Mouse (Mus musculus) lung, adult 18-20 months (tissue): ENCODE measurements at regions not wholly inside any gene's neighbourhood (a gene's known extent, or its start where the extent isn't known, plus 50 kb on each side); places are given as distances from the start of the nearest gene placed in this dataset.

Source experiments
- DNase-seq, 2 experiments: peaks; one replicate each; pipeline ENCODE4 v3.0.0; 2022; ENCODE audit warnings: mixed read lengths in 2 of 2

DNA sequence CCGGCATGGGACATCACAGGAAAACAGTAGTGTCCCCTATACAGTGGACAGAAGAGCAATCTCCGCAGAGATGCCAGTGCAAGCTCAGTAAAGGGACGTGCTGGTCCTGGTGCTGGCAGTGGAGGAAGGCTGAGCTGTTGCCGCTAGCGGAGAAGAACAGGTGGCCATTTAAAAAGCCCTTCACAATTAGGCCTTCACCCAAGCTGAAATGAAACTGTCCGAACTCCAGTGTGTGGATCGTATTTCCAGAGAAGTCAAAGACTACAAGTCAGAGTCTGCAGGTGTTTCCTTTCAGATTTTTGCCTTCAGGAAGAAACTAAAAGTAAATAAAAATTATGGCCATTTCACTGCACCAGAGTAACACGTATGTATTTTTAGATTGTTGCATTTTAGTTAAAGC, 364.2 kb upstream of the Prickle1 start:
- DNase-seq: no peak

DNA sequence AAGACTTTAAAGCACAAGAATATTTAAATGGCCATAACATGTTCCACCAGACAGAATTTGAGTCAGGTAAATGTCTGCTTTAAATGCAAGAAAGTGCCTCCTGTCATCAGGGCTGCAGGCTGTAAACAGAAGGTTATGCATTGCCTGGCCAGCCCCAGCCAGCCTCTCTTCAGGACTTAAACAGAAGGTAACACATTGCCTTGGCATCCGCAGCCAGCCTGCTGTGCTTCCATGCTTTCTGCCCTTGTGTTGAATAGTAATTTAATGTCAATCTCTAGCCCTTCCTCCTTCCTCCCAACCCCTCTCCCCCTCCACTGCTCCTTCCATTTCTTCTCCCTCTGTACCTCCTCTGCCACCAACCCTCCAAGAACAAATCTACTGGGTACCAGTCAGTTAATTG, 362.4 kb upstream of the Prickle1 start:
- DNase-seq: no peak

- DNase-seq: no peak
Observed at GRCm38 (mm10) chr15:93956801-93957200, 361.1 kb upstream of the Prickle1 start.

GRCm38 (mm10) chr15:93953548-93953947, 357.9 kb upstream of the Prickle1 start:
- no peak for DNase-seq

DNA sequence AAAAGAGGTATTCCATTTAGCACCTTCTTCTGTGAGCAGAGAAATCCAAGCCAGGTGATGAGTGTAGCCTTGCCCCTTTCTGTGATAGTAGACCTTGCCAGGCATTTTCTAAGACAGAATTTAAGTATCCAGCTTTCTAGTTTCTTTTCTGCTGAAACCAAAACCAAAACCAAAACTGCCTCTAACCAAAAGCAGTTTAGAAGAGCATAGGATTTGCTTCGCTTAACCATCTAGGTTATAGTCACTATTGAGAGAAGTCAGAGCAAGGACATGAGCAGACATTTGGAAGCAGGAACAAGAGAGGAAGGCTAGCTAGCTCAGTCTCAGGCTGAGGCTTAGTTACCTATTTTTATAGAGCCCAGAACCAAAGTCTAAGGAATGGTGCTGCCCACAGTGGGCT, 354.8 kb upstream of the Prickle1 start:
- no peak for DNase-seq

GRCm38 (mm10) chr15:93948902-93949301, 353.2 kb upstream of the Prickle1 start:
- DNase-seq: no peak

GRCm38 (mm10) chr15:93943545-93943944, 347.9 kb upstream of the Prickle1 start:
- no peak for DNase-seq

GRCm38 (mm10) chr15:93932971-93933496, 337.3 kb upstream of the Prickle1 start:
- no peak for DNase-seq

DNA sequence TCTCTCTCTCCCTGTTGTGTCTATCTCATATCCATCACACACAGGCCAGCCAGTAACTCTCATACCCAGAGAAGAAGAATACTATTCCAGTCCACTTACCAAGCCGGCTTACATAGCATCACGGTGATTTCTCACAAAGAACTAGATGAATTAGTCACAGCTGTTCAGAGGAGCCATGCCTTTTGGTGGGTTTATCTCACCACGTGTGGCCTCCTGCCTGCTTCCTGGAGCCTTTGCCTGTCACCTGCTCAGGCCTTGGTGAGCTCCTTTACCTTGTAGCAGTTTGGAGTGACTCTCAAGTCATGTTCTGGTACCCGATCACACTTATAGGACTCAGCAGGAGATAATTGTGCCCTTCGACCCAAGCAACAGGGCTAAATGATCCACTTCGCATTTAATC, 331.2 kb upstream of the Prickle1 start:
- DNase-seq: no peak

- DNase-seq: no peak
Observed at GRCm38 (mm10) chr15:93926262-93926661, 330.6 kb upstream of the Prickle1 start.

DNA sequence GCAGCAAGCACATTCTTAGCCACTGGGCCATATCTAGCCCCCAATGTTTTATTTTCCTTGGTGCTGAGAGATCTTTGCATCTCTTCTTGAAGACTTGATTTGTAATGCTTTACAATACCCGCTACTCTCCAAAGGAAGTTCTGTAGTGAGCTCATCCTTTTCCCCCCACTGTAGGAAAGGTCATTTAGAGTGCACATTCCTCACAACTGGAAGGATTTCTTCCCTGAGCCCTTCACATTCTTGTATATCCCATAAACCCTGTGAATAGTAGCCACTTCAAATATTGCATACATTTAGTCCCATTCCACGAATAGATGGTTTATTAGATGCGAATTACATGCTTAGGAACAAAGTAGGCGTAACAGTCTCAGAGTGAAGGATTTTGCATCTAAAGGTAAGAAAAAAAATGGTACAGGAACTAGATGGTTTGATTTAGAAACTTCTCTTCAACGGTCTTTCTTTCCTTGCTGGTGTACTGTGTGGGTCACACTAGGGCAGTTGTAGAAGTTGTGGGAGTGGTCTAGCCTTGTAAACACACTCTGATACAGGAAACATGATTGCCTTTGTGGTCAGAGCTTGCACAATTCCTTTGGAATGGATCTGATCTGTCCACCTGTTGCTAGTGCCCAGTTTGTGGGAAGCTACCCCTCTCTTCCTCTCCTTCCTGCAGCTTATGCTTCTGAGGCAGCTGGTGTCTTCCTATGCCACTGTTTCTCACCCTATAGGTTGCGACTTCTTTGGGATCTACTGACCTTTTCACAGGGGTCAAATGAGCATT, 326.0 kb upstream of the Prickle1 start:
- DNase-seq: no peak

GRCm38 (mm10) chr15:93920996-93921395, 325.3 kb upstream of the Prickle1 start:
- DNase-seq: no peak

GRCm38 (mm10) chr15:93919577-93919976, 323.9 kb upstream of the Prickle1 start:
- DNase-seq: no peak

- no peak for DNase-seq
Observed at GRCm38 (mm10) chr15:93916856-93917255, 321.2 kb upstream of the Prickle1 start.

- DNase-seq: no peak
Observed at GRCm38 (mm10) chr15:93913462-93913861, 317.8 kb upstream of the Prickle1 start.

DNA sequence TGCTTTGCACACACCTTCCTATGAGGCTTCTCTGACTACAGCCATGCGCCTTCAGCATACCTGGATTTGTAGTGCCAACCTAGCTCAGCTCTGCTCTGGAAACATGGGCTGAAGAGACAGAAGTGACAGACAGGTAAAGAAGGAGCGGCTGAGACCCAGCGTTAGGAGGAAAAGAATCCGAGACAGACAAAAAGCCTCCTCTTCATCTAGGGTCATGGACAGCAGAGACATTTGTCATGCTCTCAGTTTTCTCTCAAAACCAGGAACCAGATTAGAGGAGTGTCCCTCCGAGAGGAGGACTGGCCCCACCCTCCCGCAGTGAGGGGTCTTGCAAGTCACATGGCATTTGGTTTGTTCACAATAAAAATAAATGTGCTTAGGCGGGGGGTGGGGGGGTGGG, 317.4 kb upstream of the Prickle1 start:
- DNase-seq: no peak

DNA sequence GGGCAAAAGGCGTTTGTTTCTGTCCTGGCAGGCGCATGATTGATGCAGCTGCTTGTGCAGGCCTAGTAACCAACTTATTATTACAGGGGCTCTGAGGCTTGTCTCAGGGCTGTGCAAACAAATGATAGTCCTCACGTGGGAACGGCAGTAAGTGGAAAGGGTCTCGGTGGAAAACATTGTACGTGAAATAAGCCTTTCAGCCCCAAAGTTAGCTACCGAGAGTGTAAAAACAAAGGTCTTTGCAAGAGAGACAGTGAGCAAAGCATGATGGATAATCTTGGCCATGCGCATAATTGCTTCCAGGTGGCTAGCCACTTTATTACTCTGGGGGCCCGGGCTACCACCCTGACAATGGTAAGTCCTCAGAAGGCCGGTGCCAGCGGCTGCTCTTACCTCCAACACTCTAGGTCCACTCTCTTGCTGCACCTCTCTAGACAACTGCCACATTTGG, 315.3 kb upstream of the Prickle1 start:
- DNase-seq: no peak

DNA sequence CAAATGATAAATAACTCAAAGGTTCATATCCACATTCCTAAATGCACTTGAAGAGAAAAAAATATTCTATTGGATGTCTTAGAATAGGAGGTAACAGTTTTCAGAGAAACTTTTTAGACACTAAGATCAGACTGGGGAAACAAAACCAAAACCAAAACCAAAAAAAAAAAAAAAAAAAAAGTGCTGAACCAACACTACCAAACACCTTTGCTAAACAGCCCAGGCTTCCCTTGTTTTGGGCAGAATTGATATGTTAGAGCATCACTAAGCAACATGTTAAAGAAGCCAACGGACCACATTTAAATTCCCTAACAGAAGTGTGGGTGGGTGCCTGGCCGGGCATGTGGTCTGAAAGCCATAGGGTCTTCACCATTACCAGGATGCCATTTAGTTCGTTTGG, 314.5 kb upstream of the Prickle1 start:
- no peak for DNase-seq

GRCm38 (mm10) chr15:93903671-93904603, 308.2 kb upstream of the Prickle1 start:
- no peak for DNase-seq

GRCm38 (mm10) chr15:93882826-93883225, 287.1 kb upstream of the Prickle1 start:
- DNase-seq: no peak

DNA sequence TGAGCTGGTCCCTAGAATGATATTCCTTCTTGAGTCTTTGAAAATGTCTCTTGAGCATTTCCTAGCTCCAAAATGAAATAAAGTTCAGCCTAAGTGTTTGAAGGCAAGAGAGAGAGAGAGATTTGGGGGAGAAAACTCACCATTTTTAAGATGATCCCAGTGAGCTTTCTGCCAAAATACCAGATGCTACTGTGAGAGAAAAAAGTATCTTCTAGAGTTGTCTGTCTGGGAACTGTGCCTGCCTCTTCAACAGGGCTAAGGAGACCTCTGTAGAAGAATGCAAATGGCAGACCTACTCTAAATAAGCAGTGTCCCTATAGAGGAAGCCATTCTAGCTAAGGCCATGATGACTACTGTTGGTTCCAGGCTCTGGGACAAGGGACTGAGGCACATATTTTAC, 285.6 kb upstream of the Prickle1 start:
- DNase-seq: no peak

DNA sequence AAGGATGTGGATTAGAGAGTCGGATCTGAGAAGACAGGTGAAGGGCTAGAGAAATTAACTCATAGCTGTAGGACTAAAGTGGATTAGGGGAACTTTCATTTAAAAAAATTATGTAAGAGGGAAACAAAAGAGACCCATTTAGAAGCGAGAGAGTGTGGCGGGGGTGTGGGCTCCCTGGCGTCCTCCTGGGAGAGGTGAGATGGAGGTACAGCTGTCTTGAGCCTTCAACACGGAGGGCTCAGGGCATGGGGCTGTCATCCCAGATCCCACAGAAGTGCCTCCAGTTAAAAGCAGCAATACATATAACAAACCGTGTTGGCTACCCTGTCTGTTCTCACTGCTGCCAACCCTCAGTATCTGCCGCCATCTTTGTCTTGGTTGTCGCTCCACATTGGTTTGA, 284.6 kb upstream of the Prickle1 start:
- DNase-seq: no peak

DNA sequence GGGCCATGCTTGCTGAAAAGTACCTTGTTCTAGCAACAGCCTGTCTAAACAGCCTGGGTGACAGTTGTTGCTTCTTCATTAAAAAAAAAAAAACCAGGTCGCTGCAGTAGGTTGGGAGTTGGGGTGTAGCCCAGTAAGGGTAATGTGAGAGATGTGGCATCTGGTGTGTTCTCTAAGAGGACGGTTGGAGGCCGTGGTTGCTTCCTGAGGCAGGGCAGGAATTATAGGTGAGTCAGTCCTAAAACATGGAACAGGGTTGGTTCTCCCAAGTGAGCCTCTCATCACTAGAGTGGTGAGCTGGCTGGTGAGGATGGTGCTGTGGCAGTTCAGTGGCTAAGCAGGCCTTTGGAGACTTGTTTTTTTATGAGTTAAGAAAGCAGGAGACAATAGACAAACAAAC, 283.3 kb upstream of the Prickle1 start:
- no peak for DNase-seq

DNA sequence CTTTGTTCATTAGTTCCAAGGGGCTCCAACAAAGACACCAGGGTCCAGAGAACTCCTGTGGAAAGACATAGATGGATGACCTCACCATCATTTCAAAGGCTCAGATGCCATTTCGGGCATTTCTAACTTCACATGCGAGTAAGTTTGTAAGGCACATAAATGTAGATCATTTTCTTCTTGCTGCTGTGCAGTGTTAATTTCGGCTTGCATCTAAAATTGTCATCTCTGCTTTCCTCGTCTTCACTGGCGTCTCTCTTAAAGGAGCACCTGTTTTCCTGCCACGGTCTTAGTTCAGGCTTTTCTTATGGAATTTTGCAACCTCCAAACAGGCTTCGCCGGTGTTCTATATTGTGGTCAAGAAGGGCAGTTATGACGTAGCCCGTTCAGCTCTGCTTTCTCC, 280.6 kb upstream of the Prickle1 start:
- DNase-seq: no peak
